Mouse (Mus musculus) lung, postnatal 0 days (tissue): ENCODE measurements around the gene Dalrd3. TPM values are rescaled to one million over a fixed set of nuclear protein-coding genes. Genes with fewer than 3 reads are reported as not detected.

ENCODE experiments used
- ATAC-seq: fragments of 200-750 bp; cut with Nextera tagmentation; 2 replicates; pipeline ENCODE4 v1.8.0; 2017; ENCODE audit warnings: moderate library complexity
- DNase-seq: peaks from one replicate; pipeline ENCODE4 v3.0.0-alpha.2; 2016; ENCODE audit warnings: low spot score
- H3K27ac ChIP-seq: fragments of 300-500 bp; sonication (generic); 2 replicates; pipeline ENCODE4 v1.5.1; 2014; ENCODE audit warnings: antibody characterized with exemption, mild to moderate bottlenecking, low read length, mixed read lengths
- H3K27me3 ChIP-seq: fragments of 300-500 bp; sonication (generic); replicated peaks from 2 replicates; pipeline ENCODE4 v1.6.1; 2014; ENCODE audit warnings: low read length, mixed read lengths; ENCODE audit not compliant: insufficient read depth
- H3K36me3 ChIP-seq: fragments of 300-500 bp; sonication (generic); 2 replicates; pipeline ENCODE4 v1.6.1; 2014; ENCODE audit warnings: low read length, mixed read lengths; ENCODE audit not compliant: insufficient read depth
- H3K4me1 ChIP-seq: fragments of 300-500 bp; sonication (generic); 2 replicates; pipeline ENCODE4 v1.6.1; 2014; ENCODE audit warnings: antibody characterized with exemption, low read depth, low read length, mixed read lengths; ENCODE audit not compliant: insufficient read depth
- H3K4me2 ChIP-seq: fragments of 300-500 bp; sonication (generic); replicated peaks from 2 replicates; pipeline ENCODE4 v1.6.1; 2014; ENCODE audit warnings: low read depth, mild to moderate bottlenecking, low read length, moderate library complexity, mixed read lengths
- H3K4me3 ChIP-seq: fragments of 300-500 bp; sonication (generic); 2 replicates; pipeline ENCODE4 v1.5.1; 2014; ENCODE audit warnings: low read depth, low read length
- H3K9ac ChIP-seq: fragments of 300-500 bp; sonication (generic); replicated peaks from 2 replicates; pipeline ENCODE4 v1.6.1; 2014; ENCODE audit warnings: low read depth, mild to moderate bottlenecking
- H3K9me3 ChIP-seq: fragments of 300-500 bp; sonication (generic); 2 replicates; pipeline ENCODE4 v1.6.1; 2016; ENCODE audit warnings: low read length, mixed read lengths
- CTCF ChIP-seq: IDR thresholded peaks from 2 replicates; pipeline ENCODE4 v1.5.1; 2016; ENCODE audit warnings: antibody characterized with exemption, mild to moderate bottlenecking
- EP300 ChIP-seq: IDR thresholded peaks from 2 replicates; pipeline ENCODE4 v1.6.1; 2016; ENCODE audit warnings: antibody characterized with exemption, mild to moderate bottlenecking, control low read depth
- WGBS: fragments of 180-500 bp; shearing (Covaris S2); extraction: QIAGEN DNeasy Blood & Tissue Kit; methylation state at CpG from one replicate; pipeline ENCODE4 v1.1.7; 2014; 5-methylcytosine and 5-hydroxymethylcytosine counted together
- polyA plus RNA-seq: library from polyadenylated mRNA; unstranded; fragments of >200 nt; fragmentation: Nextera tagmentation; extraction: Ambion mirVana; gene quantifications from 2 replicates; pipeline ENCODE4 v1.2.1, GENCODE M21; 2015

Gene Dalrd3
- polyA plus RNA-seq, 1 experiment from 2014 or later = 74.0 TPM

DNA sequence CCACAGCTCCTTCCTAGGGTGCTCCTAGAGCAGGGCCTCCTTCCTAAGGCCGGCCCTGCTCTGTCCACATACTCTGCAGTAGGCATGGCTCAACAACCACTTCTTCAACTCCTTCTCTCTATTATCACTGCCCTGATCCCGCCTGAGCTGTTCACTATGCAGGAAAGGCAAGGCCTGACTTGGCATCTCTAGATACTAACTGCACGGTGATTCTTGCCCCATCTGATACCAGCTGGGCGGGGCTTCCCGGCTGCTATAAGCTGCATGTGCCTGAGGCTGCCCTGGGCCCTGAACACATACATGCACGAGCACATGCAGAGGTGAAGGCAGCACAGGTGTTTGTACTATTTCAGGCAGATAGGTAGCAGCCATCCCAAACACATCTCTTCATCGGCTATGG, 5.6 kb upstream of the Dalrd3 start:
- no peaks in the 10 kb centered on the region for H3K27me3 ChIP-seq
- ATAC-seq (no peak), DNase-seq (no peak)
- TF ChIP-seq CTCF = no peak
- TF ChIP-seq EP300 = no peak
- H3K4me1 ChIP-seq = peaks cover 13% of the 10 kb centered on the region; the same call in 1 of the 2 replicates
- H3K4me3 ChIP-seq = no peak overlapping the region
- no peaks in the 10 kb centered on the region for H3K9me3 ChIP-seq
- H3K4me2 ChIP-seq = no peak overlapping the region
- peaks cover 6% of the 10 kb centered on the region; the same call in 1 of the 2 replicates for H3K36me3 ChIP-seq
- H3K9ac ChIP-seq = no peak overlapping the region
- 73% methylated on average over 7 of the region's 7 CpGs for WGBS
- H3K27ac ChIP-seq = no peak overlapping the region

DNA sequence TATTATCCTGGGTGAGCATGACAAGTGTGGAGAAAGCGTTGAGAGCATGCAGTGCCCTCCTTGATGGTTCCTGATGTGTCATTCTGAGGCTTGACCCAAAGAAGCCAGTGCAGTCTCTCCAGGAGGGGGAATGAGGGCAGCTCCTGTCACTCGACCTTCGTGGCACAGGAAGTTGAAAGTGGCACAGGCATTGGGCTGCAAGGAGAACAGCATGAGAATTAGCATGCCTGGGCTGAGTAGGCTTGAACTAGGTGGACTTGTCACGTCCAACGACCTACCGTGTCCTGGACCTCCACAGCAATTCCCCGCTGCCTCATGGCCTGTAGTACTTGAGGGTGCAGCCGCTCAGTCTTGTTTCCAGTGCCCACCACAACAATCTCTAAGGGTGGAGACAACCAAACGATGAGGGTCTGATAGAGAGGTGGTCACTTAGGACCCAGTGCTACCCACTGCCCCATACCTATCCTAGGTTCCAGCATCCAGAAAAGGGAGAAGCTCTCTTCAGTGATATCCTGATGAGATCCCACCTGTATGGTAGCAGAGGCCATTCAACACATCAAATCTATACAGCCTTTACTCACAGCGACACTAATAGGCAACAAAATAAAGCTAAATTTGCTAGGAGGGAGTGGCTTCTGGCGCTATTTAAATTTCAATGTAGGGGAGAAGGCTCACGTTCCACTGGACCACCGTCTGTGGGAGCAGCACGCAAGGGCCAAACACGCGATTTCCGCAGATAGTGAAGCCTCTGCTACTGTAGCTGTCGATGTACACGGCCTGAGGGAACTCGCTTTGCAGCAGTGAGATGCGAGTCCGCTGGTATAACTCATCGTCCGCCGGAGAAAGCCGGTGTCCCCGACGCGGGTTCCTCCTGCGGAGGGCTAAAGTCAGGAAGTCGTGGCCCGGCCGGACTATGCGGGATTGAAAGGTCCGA, 3.5 kb upstream of the Dalrd3 start:
- 11% methylated on average over 35 of the region's 35 CpGs for WGBS

DNA sequence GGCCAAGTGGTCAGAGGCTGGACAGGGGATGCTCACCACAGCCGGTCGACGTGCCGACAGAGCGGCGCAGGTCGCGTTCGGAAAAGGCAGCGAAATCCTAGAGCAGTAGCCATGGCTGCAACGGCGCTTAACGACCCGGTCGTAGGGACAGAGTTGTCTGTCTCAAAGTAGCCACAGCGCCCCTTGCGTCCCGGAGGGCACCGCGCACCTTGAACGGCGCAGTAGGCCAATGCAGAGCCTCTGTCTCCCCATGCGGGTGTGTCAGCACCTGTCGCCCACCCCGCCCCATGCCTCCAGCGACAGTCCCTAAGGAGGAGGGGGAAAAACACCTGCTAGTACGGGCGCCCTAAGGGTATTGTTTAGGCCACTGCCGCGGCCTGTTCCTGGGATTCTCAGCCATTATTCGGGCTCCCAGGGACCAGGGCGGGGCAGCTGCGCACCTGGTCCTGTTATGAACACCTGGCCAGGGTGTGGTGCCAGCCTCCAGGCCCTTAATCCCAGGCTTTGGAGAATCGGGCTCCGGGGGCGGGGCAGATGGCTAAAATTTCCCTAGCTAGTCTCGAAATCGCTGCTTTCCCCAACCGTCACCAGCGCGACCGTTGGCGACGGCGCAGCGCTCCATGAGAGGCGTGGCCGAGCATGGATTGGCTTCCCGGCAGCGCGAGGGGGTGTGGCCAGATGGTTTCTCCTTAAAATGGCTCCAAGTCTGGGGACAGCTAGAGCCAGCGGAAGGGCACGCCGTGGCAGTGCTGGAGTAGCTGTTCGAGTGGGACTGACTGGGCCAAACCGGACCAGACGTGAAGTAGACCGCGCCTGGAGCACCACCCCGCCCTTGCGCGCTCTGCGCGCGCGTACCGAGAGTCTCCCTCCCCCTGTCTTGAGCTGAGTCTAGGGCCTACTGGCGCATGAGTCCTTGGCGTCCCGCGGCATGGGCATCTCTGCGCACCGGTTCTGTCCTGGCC, 2.6 kb upstream of the Dalrd3 start, which contains the start of gene Ndufaf3:
Ndufaf3 (minus strand) TSS at position 620 of the 962 bp plus-strand sequence.
- DNase-seq = peak; percentile 98
- H3K4me3 ChIP-seq = peak within 1 kb of the TSS; percentile 74
- under 1% methylated on average over 72 of the region's 73 CpGs for WGBS
- H3K4me1 ChIP-seq = peaks cover 13% of the 10 kb centered on the region; the same call in 1 of the 2 replicates
- H3K4me2 ChIP-seq = peak within 1 kb of the TSS; percentile 97
- H3K36me3 ChIP-seq = peaks cover 11% of the 10 kb centered on the region
- H3K9me3 ChIP-seq = no peaks in the 10 kb centered on the region
- H3K27ac ChIP-seq = peak within 1 kb of the TSS; percentile 97
- H3K9ac ChIP-seq = peak within 1 kb of the TSS; percentile 73
- no peaks in the 10 kb centered on the region for H3K27me3 ChIP-seq
- TF ChIP-seq CTCF = peak; percentile 97
- peak; percentile 28; the same call in 1 of the 2 replicates for TF ChIP-seq EP300
- ATAC-seq = peak; percentile 90

More for the DNA sequence above, 3.5 kb upstream of the Dalrd3 start:
- no peak for TF ChIP-seq CTCF
- TF ChIP-seq EP300 = no peak
- peaks cover 5% of the 10 kb centered on the region; the same call in 1 of the 2 replicates for H3K36me3 ChIP-seq
- H3K4me2 ChIP-seq = peak overlapping the region; percentile 97
- peak overlapping the region; percentile 97 for H3K27ac ChIP-seq
- peaks cover 13% of the 10 kb centered on the region; the same call in 1 of the 2 replicates for H3K4me1 ChIP-seq
- ATAC-seq (no peak), DNase-seq (peak; percentile 19)
- H3K4me3 ChIP-seq = peak overlapping the region; percentile 74
- H3K27me3 ChIP-seq = no peaks in the 10 kb centered on the region
- H3K9me3 ChIP-seq = no peaks in the 10 kb centered on the region
- peak overlapping the region; percentile 73 for H3K9ac ChIP-seq

DNA sequence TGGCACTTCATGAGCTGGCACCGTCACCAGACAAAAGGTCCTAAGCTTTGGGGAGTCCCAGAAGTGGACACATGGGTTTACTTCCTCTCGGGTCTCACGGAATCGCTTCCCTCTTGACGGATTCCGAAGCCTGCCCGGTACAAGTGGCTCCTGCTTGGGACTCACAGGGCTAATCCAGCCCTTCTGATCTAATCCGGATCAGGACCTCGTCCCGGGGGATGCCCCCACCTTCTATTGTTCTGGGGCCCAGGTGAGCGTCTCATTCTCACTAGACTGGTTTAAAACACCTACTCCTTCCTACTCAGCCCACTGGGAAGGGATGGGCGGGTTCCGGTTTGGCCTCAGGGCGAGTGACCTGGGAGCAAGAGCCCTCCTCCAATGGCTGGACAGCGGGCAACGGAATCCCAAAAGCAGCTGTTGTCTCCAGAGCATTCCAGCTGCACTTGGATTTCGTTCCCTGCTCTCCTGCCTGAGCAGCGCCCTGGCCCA, 1.7 kb upstream of the Dalrd3 start:
- H3K9ac ChIP-seq = peak overlapping the region; percentile 73
- peak overlapping the region; percentile 97 for H3K27ac ChIP-seq
- DNase-seq (peak; percentile 51), ATAC-seq (no peak)
- peaks cover 13% of the 10 kb centered on the region; the same call in 1 of the 2 replicates for H3K4me1 ChIP-seq
- TF ChIP-seq EP300 = no peak
- WGBS = 11% methylated on average over 18 of the region's 18 CpGs
- H3K4me3 ChIP-seq = peak overlapping the region; percentile 74
- no peaks in the 10 kb centered on the region for H3K9me3 ChIP-seq
- no peaks in the 10 kb centered on the region for H3K27me3 ChIP-seq
- H3K4me2 ChIP-seq = peak overlapping the region; percentile 97
- peaks cover 15% of the 10 kb centered on the region for H3K36me3 ChIP-seq

DNA sequence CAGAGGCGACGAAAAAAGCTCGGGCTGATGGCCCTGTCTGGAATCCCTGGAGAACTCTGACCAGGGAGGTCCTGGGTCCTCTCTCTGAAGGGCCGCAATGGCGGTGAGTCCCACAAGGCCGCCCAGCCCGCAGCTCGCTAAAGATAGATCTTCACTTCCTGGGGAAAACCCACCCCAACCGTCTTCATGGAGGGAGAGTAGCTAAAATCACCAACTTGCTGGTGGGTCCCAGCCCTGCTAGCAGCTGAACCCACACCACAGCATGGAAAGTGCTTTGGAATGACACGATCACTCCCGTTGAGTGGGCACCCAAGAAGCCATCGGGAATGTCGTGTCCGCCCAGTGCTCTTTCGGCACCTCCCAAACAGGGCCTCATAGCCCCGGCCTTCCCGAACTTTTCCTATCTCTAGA, 1.2 kb upstream of the Dalrd3 start:
- ATAC-seq = no peak
- no peak overlapping the region for H3K9ac ChIP-seq
- peak overlapping the region; percentile 74; the same call in 1 of the 2 replicates for H3K4me3 ChIP-seq
- peaks cover 13% of the 10 kb centered on the region; the same call in 1 of the 2 replicates for H3K4me1 ChIP-seq
- peak; percentile 4 for DNase-seq
- peaks cover 15% of the 10 kb centered on the region for H3K36me3 ChIP-seq
- H3K27ac ChIP-seq = peak overlapping the region; percentile 97; the same call in 1 of the 2 replicates
- peak overlapping the region; percentile 97 for H3K4me2 ChIP-seq
- no peak for TF ChIP-seq EP300
- H3K9me3 ChIP-seq = no peaks in the 10 kb centered on the region
- no peaks in the 10 kb centered on the region for H3K27me3 ChIP-seq
- WGBS = 69% methylated on average over 17 of the region's 17 CpGs
